Mouse (Mus musculus) C2C12 (cell line): ENCODE measurements at regions not wholly inside any gene's neighbourhood (a gene's known extent, or its start where the extent isn't known, plus 50 kb on each side); places are given as distances from the start of the nearest gene placed in this dataset.

Experiments used
- CTCF ChIP-seq: IDR thresholded peaks from one replicate; pipeline ENCODE4 v1.5.1; 2011; ENCODE audit not compliant: control insufficient read depth, insufficient read depth, insufficient read length
- MAX ChIP-seq: IDR thresholded peaks from one replicate; pipeline ENCODE4 v1.6.1; 2011; ENCODE audit warnings: mild to moderate bottlenecking, control low read depth
- MYOD1 ChIP-seq: IDR thresholded peaks from one replicate; pipeline ENCODE4 v1.6.1; 2011; ENCODE audit warnings: low read depth; ENCODE audit not compliant: control insufficient read depth, insufficient read length
- MYOG ChIP-seq: IDR thresholded peaks from one replicate; pipeline ENCODE4 v1.6.1; 2011; ENCODE audit not compliant: control insufficient read depth, insufficient read length; ENCODE audit errors: extremely low read depth
- USF1 ChIP-seq: IDR thresholded peaks from one replicate; pipeline ENCODE4 v1.6.1; 2011; ENCODE audit warnings: low read depth, mild to moderate bottlenecking, control low read depth, moderate library complexity

DNA sequence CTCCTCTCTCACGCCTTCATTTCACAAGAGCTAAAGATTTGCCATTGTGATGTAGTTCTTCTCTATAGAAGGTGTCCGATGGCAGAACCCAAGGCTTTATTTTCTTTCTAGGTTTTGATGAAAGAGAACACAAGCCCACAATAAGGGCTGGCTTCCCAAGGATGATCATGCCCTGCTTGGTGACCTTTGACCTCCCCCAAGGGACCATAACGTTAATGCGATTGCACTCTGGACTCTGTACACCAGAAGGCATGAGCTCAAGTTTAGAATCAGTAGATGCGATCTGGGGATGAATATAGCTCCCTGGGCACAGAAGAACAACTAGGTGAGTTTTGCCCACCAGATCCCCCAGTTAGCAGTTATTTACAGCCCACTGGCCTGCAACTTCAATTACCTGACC lies 150.7 kb downstream of the Nrip1 start:
- TF ChIP-seq CTCF, result no peak
- no peak for TF ChIP-seq USF1
- no peak for TF ChIP-seq MYOG
- TF ChIP-seq MAX, result no peak
- TF ChIP-seq MYOD1, result no peak
